Mouse (Mus musculus) left cerebral cortex, adult 8-10 months (tissue): Measurements from ENCODE around the gene Camta2. TPM values are rescaled to one million over a fixed set of nuclear protein-coding genes. Genes with fewer than 3 reads are reported as not detected.

Experiments
- DNase-seq, 2 experiments: peaks; one replicate each; pipeline ENCODE4 v3.0.0; 2022; ENCODE audit warnings: low spot score in 2 of 2
- total RNA-seq, 4 experiments: library from RNA; stranded (reverse); gene quantifications; 2 replicates each; pipeline ENCODE4 v1.2.4; 2022

Gene Camta2
- total RNA-seq, 4 experiments from 2014 or later = 185 to 201 (median 191) TPM

GRCm38 (mm10) chr11:70693504-70693903, 5.6 kb upstream of the Camta2 start:
- no peak for DNase-seq

- DNase-seq = no peak
Observed at GRCm38 (mm10) chr11:70689578-70689977, 1.7 kb upstream of the Camta2 start.

- DNase-seq = no peak
Observed at GRCm38 (mm10) chr11:70688372-70688771, 467 bp upstream of the Camta2 start.

- peak; percentile 57 to 73 for DNase-seq
Observed at GRCm38 (mm10) chr11:70686901-70687566, 871 bp downstream of the Camta2 start.

GRCm38 (mm10) chr11:70683640-70684039, 4.3 kb downstream of the Camta2 start:
- DNase-seq = no peak

GRCm38 (mm10) chr11:70681897-70682581, 5.9 kb downstream of the Camta2 start:
- no peak for DNase-seq

GRCm38 (mm10) chr11:70681170-70681569, 6.7 kb downstream of the Camta2 start:
- DNase-seq = no peak

- DNase-seq = no peak
Observed at GRCm38 (mm10) chr11:70679894-70680293, 8.0 kb downstream of the Camta2 start.

- no peak for DNase-seq
Observed at GRCm38 (mm10) chr11:70679361-70679760, 8.5 kb downstream of the Camta2 start.

- no peak for DNase-seq
Observed at GRCm38 (mm10) chr11:70678576-70678975, 9.3 kb downstream of the Camta2 start.

GRCm38 (mm10) chr11:70678092-70678491, 9.8 kb downstream of the Camta2 start:
- no peak for DNase-seq

GRCm38 (mm10) chr11:70674501-70674900, 13.4 kb downstream of the Camta2 start:
- DNase-seq = no peak

GRCm38 (mm10) chr11:70674014-70674413, 13.9 kb downstream of the Camta2 start:
- no peak for DNase-seq

- no peak for DNase-seq
Observed at GRCm38 (mm10) chr11:70671333-70672047, 16.4 kb downstream of the Camta2 start.

- DNase-seq = peak in 1 of 2 experiments; percentile 28
Observed at GRCm38 (mm10) chr11:70670483-70670882, 17.4 kb downstream of the Camta2 start.

GRCm38 (mm10) chr11:70669582-70670345, 18.1 kb downstream of the Camta2 start:
- DNase-seq = peak; percentile 55 to 70

- peak; percentile 97 to 100 for DNase-seq
Observed at GRCm38 (mm10) chr11:70668771-70669505, 19.0 kb downstream of the Camta2 start, which contains the start of gene Spag7. Gene Spag7 (minus strand): TSS chr11:70669416.

- peak in 1 of 2 experiments; percentile 57 for DNase-seq
Observed at GRCm38 (mm10) chr11:70668335-70668770, 19.6 kb downstream of the Camta2 start.

- DNase-seq = no peak
Observed at GRCm38 (mm10) chr11:70667271-70668150, 20.4 kb downstream of the Camta2 start.

GRCm38 (mm10) chr11:70666687-70667086, 21.2 kb downstream of the Camta2 start:
- DNase-seq = no peak
